Mouse (Mus musculus) stomach, embryonic 16.5 days (tissue): ENCODE data around the gene Hipk1. TPM values are rescaled to one million over a fixed set of nuclear protein-coding genes. Genes with fewer than 3 reads are reported as not detected.

ENCODE experiments used
- ATAC-seq: fragments of 200-750 bp; cut with Nextera tagmentation; 2 replicates; pipeline ENCODE4 v1.8.0; 2017; ENCODE audit warnings: moderate number of reproducible peaks, moderate TSS enrichment; ENCODE audit not compliant: insufficient read depth, low FRiP score
- H3K27ac ChIP-seq: fragments of 300-500 bp; sonication (generic); 2 replicates; pipeline ENCODE4 v1.5.1; 2014; ENCODE audit warnings: low read length
- H3K27me3 ChIP-seq: fragments of 300-500 bp; sonication (generic); 2 replicates; pipeline ENCODE4 v1.6.1; 2014; ENCODE audit warnings: low read length, control low read depth, mixed read lengths; ENCODE audit not compliant: control insufficient read depth, insufficient read depth
- H3K36me3 ChIP-seq: fragments of 300-500 bp; sonication (generic); 2 replicates; pipeline ENCODE4 v1.6.1; 2014; ENCODE audit warnings: low read length; ENCODE audit not compliant: control insufficient read depth, insufficient read depth
- H3K4me1 ChIP-seq: fragments of 300-500 bp; sonication (generic); 2 replicates; pipeline ENCODE4 v1.6.1; 2014; ENCODE audit warnings: low read length, control low read depth, mixed read lengths; ENCODE audit not compliant: control insufficient read depth, insufficient read depth
- H3K4me2 ChIP-seq: fragments of 300-500 bp; sonication (generic); 2 replicates; pipeline ENCODE4 v1.6.1; 2014; ENCODE audit warnings: low read depth, low read length, mixed read lengths
- H3K4me3 ChIP-seq: fragments of 300-500 bp; sonication (generic); replicated peaks from 2 replicates; pipeline ENCODE4 v1.5.1; 2014; ENCODE audit warnings: mild to moderate bottlenecking, low read length
- H3K9ac ChIP-seq: fragments of 300-500 bp; sonication (generic); 2 replicates; pipeline ENCODE4 v1.6.1; 2014; ENCODE audit warnings: low read length
- H3K9me3 ChIP-seq: fragments of 300-500 bp; sonication (generic); replicated peaks from 2 replicates; pipeline ENCODE4 v1.6.1; 2016; ENCODE audit warnings: low read length, control low read depth; ENCODE audit not compliant: control insufficient read depth
- WGBS: fragments of 180-500 bp; shearing (Covaris S2); extraction: QIAGEN DNeasy Blood & Tissue Kit; methylation state at CpG from one replicate; pipeline ENCODE4 v1.1.7; 2014; 5-methylcytosine and 5-hydroxymethylcytosine counted together
- polyA plus RNA-seq: library from polyadenylated mRNA; unstranded; fragments of >200 nt; fragmentation: Nextera tagmentation; extraction: Ambion mirVana; gene quantifications from 2 replicates; pipeline ENCODE4 v1.2.1, GENCODE M21; 2015

Gene Hipk1
- polyA plus RNA-seq, 1 experiment from 2014 or later = 10.9 TPM

- H3K27me3 ChIP-seq = no peaks in the 10 kb centered on the region
- no peaks in the 10 kb centered on the region for H3K36me3 ChIP-seq
- peaks cover 12% of the 10 kb centered on the region for H3K4me1 ChIP-seq
- H3K4me2 ChIP-seq = no peak overlapping the region
- no peaks in the 10 kb centered on the region for H3K9me3 ChIP-seq
- ATAC-seq = no peak; the same call in 1 of the 2 replicates
- H3K27ac ChIP-seq = peak overlapping the region; percentile 72
- WGBS = 43% methylated on average over 14 of the region's 15 CpGs
- 0 out of 2 replicates have a peak overlapping the region, but pooled peaks have one; percentile 19 for H3K9ac ChIP-seq
- H3K4me3 ChIP-seq = no peak overlapping the region
These were observed 74.3 kb downstream of the Hipk1 start for GRCm38 (mm10) chr3:103716774-103717760.

DNA sequence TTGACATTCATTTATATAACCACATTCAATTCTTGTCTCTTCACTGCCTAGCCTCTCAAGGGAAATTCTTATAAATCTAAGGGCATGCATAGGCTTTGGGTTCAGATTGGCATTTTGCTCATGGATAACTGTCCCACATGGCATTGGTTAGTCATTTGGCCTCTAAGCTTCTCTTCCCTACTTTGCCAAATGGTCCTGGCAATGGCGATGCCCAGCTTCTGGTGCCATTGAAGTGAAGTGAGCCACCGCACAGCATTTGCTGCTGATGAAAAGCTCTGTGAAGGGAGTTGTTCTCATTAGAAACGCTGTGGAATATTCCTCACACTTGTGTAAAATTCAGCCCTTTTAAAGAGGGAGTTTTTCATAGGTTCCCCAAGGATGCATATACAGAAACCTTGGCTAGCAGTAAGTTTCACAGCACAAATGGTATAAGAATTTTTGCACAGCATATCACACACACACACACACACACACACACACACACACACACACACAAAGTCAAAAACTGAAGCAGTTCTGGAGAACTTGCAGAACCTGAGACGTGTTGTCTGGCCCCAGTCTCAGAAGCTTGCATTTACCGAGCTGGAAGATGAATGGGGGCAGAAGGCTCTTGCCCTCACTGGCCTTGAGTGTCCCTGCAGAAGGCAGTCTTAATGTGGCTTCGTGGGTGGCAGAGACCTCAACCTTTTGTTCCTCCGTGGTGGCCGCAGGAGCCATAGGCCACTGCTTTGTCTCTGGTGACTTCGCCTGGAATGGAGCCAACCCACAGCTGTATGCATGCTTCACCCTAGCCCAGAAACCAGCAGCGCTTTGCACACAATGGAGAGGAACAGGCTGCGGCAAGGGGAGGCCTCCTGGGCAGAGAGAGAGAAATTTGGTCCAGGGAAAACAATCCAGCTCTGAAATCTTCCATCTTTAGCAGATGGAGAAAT, 75.3 kb downstream of the Hipk1 start:
- H3K4me3 ChIP-seq = no peak overlapping the region
- H3K4me2 ChIP-seq = no peak overlapping the region
- H3K9me3 ChIP-seq = no peaks in the 10 kb centered on the region
- H3K27ac ChIP-seq = peak overlapping the region; percentile 14
- H3K27me3 ChIP-seq = no peaks in the 10 kb centered on the region
- 41% methylated on average over 11 of the region's 11 CpGs for WGBS
- ATAC-seq = peak; percentile 66; the same call in 1 of the 2 replicates
- no peak overlapping the region for H3K9ac ChIP-seq
- no peaks in the 10 kb centered on the region for H3K36me3 ChIP-seq
- peaks cover 12% of the 10 kb centered on the region for H3K4me1 ChIP-seq

- no peaks in the 10 kb centered on the region for H3K36me3 ChIP-seq
- ATAC-seq = no peak
- WGBS = 76% methylated on average over 8 of the region's 8 CpGs
These were observed 76.4 kb downstream of the Hipk1 start for GRCm38 (mm10) chr3:103714942-103715341.

DNA sequence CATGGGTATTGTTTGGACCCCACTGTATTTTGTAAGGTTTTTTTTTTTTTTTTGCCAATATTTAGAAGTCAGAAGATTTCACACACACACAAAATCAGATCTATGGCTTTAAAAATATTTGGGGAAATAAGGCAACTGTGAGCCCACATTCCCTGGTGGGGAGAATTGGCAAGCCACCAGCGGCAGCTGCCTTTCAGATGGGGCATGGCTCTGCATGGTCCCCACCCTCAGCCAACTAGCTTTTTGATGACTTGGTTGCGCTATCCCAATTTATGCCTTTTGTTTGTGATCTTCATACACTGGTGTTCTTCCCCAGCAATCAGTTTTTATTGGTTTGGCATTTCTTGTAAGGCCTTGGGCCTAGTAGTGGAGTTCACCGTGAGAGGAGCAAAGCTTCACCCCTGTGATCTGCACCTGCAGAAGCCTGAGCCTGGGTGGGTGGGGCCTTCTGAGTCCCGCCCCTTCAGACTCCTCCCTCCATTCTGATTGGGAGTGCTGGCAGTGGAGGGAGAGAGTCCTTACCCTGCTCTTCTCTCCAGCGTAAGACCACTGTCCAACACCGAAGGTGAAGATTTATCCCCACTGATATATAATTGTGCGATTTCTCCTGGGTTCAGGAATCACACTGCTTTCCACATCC, 77.0 kb downstream of the Hipk1 start:
- peaks cover 12% of the 10 kb centered on the region for H3K4me1 ChIP-seq
- H3K9ac ChIP-seq = no peak overlapping the region
- H3K27me3 ChIP-seq = no peaks in the 10 kb centered on the region
- ATAC-seq = no peak
- WGBS = 71% methylated on average over 7 of the region's 7 CpGs
- no peaks in the 10 kb centered on the region for H3K9me3 ChIP-seq
- H3K27ac ChIP-seq = no peak overlapping the region
- no peaks in the 10 kb centered on the region for H3K36me3 ChIP-seq
- no peak overlapping the region for H3K4me3 ChIP-seq
- no peak overlapping the region for H3K4me2 ChIP-seq

More at GRCm38 (mm10) chr3:103714942-103715341, 76.4 kb downstream of the Hipk1 start:
- Histone ChIP-seq H3K4me2 (no peak overlapping the region), H3K4me1 (peaks cover 12% of the 10 kb centered on the region), H3K9me3 (no peaks in the 10 kb centered on the region), H3K27ac (no peak overlapping the region), H3K4me3 (no peak overlapping the region), H3K9ac (no peak overlapping the region), H3K27me3 (no peaks in the 10 kb centered on the region)

DNA sequence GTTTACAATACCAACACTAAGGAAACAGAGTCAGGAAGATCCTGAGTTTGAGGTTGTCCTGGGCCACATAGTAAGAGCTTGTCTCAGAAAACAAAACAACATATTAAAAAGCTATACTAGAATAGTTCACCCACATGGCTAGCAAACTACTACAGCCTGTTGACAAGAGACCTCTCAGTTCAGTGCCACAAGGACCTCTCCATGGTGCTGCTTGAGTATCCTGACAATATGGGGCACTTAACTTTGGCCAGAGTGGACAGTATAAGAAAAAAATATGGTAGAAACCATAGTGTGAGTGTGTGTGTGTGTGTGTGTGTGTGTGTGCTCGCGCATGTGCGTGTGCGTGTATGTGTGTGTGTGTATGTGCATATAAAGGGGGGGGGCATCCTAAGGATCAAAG, 79.2 kb downstream of the Hipk1 start:
- 99% methylated on average over 4 of the region's 4 CpGs for WGBS
- Histone ChIP-seq H3K4me3 (no peak overlapping the region), H3K4me1 (peaks cover 8% of the 10 kb centered on the region), H3K27me3 (no peaks in the 10 kb centered on the region), H3K9me3 (no peaks in the 10 kb centered on the region), H3K36me3 (no peaks in the 10 kb centered on the region), H3K4me2 (no peak overlapping the region), H3K9ac (no peak overlapping the region), H3K27ac (no peak overlapping the region)
- no peak for ATAC-seq

DNA sequence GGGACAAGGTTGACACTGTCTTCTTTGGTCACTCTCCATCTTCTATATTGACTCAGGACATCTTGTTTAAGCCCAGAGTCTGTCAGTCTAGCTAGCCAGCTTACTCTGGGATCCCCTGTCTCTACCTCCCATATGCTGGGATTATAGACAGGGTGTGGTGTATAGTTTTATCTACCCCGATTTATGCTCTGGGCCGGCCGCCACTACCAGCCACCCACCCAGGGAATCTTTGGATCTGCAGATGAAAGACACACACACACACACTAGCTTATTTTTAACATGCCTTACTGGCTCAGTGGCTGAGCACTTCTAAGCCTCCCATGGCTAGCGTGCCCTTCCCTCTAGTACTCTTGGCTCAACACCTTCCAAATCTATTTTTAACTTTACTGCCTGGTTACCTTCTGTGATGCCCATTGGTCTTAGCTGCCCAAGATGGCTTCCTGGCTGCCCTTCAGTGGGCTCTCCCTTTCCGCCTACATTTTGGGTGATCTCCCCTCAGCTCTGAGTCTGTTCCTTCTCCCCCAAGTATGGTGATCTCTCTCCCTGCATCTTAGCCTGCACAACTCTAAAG, 81.8 kb downstream of the Hipk1 start:
- WGBS = 90% methylated on average over 5 of the region's 5 CpGs
- ATAC-seq = no peak
- Histone ChIP-seq H3K4me2 (no peak overlapping the region), H3K36me3 (no peaks in the 10 kb centered on the region), H3K9ac (no peak overlapping the region), H3K4me1 (no peaks in the 10 kb centered on the region), H3K9me3 (no peaks in the 10 kb centered on the region), H3K27ac (no peak overlapping the region), H3K27me3 (no peaks in the 10 kb centered on the region), H3K4me3 (no peak overlapping the region)

- Histone ChIP-seq H3K9me3 (no peaks in the 10 kb centered on the region), H3K9ac (no peak overlapping the region), H3K4me3 (no peak overlapping the region), H3K27me3 (no peaks in the 10 kb centered on the region), H3K27ac (no peak overlapping the region), H3K4me1 (no peaks in the 10 kb centered on the region), H3K4me2 (no peak overlapping the region), H3K36me3 (no peaks in the 10 kb centered on the region)
- WGBS = 61% methylated on average over 12 of the region's 12 CpGs
- ATAC-seq = no peak
These were observed 85.9 kb downstream of the Hipk1 start for GRCm38 (mm10) chr3:103705426-103705825.

DNA sequence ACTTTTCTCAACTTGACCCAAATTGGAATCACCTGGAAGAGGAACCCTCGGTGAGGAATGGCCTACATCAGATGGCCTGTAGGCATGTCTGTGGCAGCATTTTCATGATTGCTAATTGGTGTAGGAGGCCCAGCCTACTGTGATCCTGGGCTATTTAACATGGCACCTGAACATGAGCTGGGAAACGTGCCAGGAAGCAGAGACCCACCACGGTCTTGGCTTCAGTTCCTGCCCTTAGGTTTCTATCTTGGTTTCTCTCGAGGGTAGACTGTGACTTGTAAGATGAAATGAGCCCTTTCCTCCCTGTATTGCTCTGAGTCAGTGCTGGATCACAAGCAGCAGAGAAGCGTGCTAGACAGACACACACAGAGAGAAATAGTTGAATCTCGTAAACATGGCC, 86.7 kb downstream of the Hipk1 start:
- H3K4me1 ChIP-seq = no peaks in the 10 kb centered on the region
- H3K9ac ChIP-seq = no peak overlapping the region
- no peak for ATAC-seq
- no peaks in the 10 kb centered on the region for H3K27me3 ChIP-seq
- H3K4me3 ChIP-seq = no peak overlapping the region
- H3K9me3 ChIP-seq = no peaks in the 10 kb centered on the region
- H3K27ac ChIP-seq = no peak overlapping the region
- WGBS = 66% methylated on average over 6 of the region's 6 CpGs
- H3K36me3 ChIP-seq = no peaks in the 10 kb centered on the region
- no peak overlapping the region for H3K4me2 ChIP-seq
